Comparison of ENCODE assay signal across 20 mouse cellular contexts in the genomic region with DNA sequence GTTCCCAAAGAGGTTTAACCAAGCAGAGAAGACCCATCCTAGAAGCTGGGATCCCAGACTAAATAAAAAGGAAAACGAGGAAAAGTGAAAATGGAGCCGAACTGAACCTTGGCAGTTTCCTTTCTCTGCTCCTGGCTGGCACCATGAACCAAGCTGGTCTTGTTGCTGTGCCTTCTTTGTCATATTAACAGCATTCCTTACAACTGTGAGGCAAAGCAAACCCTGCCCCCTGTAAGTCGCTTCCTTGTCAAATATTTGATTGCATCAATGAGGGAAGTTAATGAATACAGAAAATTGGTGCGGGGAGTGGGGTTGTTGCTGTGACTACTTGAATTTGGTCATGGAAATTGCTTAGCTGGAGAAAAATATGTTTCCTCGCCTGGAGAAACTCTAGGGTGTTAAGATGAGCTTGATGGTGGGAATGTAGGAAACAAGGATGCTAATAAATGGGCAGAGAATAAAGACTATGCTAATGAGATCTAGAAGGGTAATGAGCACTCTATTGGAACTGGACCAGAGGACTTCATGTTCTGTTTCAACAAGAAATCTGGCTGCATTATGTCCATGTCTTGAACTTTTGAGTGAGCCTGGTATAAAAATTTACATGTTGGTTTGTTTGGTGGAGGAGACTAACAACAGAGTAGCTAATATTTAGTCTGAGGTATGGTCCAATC. TPM values are rescaled to one million over a fixed set of nuclear protein-coding genes. Genes with fewer than 3 reads are reported as not detected.
DNase-seq lines count a peak whose midpoint lies in the region; ATAC-seq and TF ChIP-seq lines count a peak whose summit lies in the region.
"Had no signal": no experiment of that assay in that cellular context is flagged by ENCODE, and none has a peak within 500 bp of the region (broad histone marks: within the 10 kb centered on the region; RNA-seq: fewer than 3 reads in every experiment).

No protein-coding gene starts in this region.

- TF ChIP-seq POLR2A in brain, embryonic 14.5 days (IDR thresholded peaks at IDR 0.05; ENCODE audit: borderline replicate concordance, extremely low read depth, insufficient read depth, insufficient read length, poor library complexity, severe bottlenecking), result no peak

- no peak overlapping the region for H3K4me2 ChIP-seq in forebrain, embryonic 13.5 days
- H3K4me2 ChIP-seq in forebrain, embryonic 11.5 days (ENCODE audit: low read depth, low read length, severe bottlenecking), result no peak overlapping the region
- no peak overlapping the region for H3K4me2 ChIP-seq in forebrain, embryonic 15.5 days (replicated peaks)
- H3K4me2 ChIP-seq: embryonic facial prominence, embryonic 12.5 days had no signal

- intact Hi-C loops in left cerebral cortex, postnatal 14 days (cut with DNase I), result no loop called here

- no peaks in the 10 kb centered on the region for H3K4me1 ChIP-seq in forebrain, embryonic 13.5 days
- H3K4me1 ChIP-seq in forebrain, embryonic 11.5 days (replicated peaks; ENCODE audit: control insufficient read depth, insufficient read depth, low read length), result no peaks in the 10 kb centered on the region
- no peaks in the 10 kb centered on the region for H3K4me1 ChIP-seq in forebrain, embryonic 15.5 days
- H3K4me1 ChIP-seq: embryonic facial prominence, embryonic 10.5 days; embryonic facial prominence, embryonic 12.5 days had no signal

- H3K9ac ChIP-seq in forebrain, embryonic 13.5 days, result no peak overlapping the region
- H3K9ac ChIP-seq in forebrain, embryonic 11.5 days (ENCODE audit: low read length), result no peak overlapping the region
- no peak overlapping the region for H3K9ac ChIP-seq in forebrain, embryonic 15.5 days (replicated peaks)
- H3K9ac ChIP-seq: embryonic facial prominence, embryonic 12.5 days had no signal

- no peak overlapping the region for H3K27ac ChIP-seq in forebrain, embryonic 13.5 days
- H3K27ac ChIP-seq in forebrain, embryonic 11.5 days (ENCODE audit: low read depth, low read length), result no peak overlapping the region
- H3K27ac ChIP-seq in forebrain, embryonic 15.5 days (replicated peaks), result peak overlapping the region; percentile 31; the same call in 1 of the 2 replicates
- H3K27ac ChIP-seq: embryonic facial prominence, embryonic 10.5 days; embryonic facial prominence, embryonic 12.5 days had no signal

- H3K36me3 ChIP-seq in forebrain, embryonic 13.5 days (ENCODE audit: poor library complexity, severe bottlenecking), result no peaks in the 10 kb centered on the region
- H3K36me3 ChIP-seq in forebrain, embryonic 11.5 days (ENCODE audit: control insufficient read depth, insufficient read depth, low read length), result no peaks in the 10 kb centered on the region
- H3K36me3 ChIP-seq in forebrain, embryonic 15.5 days, result no peaks in the 10 kb centered on the region
- H3K36me3 ChIP-seq: embryonic facial prominence, embryonic 10.5 days; embryonic facial prominence, embryonic 12.5 days had no signal

- DNase-seq in forebrain, embryonic 11.5 days (ENCODE audit: low spot score), result no peak
- DNase-seq in brain, embryonic 14.5 days (ENCODE audit: low read depth), result peak; percentile 73
- no peak for DNase-seq in left cerebral cortex, postnatal 14 days (ENCODE audit: low spot score in 2 of 2)
- DNase-seq in spleen, postnatal 10 days (ENCODE audit: low spot score in 2 of 2), result no peak
- DNase-seq: adrenal gland, adult 2 months; adrenal gland, postnatal 10 days; adrenal gland, postnatal 25 days; cerebellum, adult 11-12 months; cerebellum, adult 2 months; cerebellum, adult 9-10 months; cerebellum, postnatal 10 days; cerebellum, postnatal 25 days had no signal

- no peaks in the 10 kb centered on the region for H3K27me3 ChIP-seq in forebrain, embryonic 13.5 days
- no peaks in the 10 kb centered on the region for H3K27me3 ChIP-seq in forebrain, embryonic 11.5 days (ENCODE audit: control insufficient read depth, insufficient read depth, low read length)
- H3K27me3 ChIP-seq in forebrain, embryonic 15.5 days, result no peaks in the 10 kb centered on the region
- H3K27me3 ChIP-seq: embryonic facial prominence, embryonic 12.5 days had no signal

- H3K4me3 ChIP-seq in forebrain, embryonic 13.5 days, result no peak overlapping the region
- H3K4me3 ChIP-seq in forebrain, embryonic 11.5 days (ENCODE audit: low read depth, low read length), result no peak overlapping the region
- H3K4me3 ChIP-seq in forebrain, embryonic 15.5 days, result no peak overlapping the region
- H3K4me3 ChIP-seq: embryonic facial prominence, embryonic 10.5 days; embryonic facial prominence, embryonic 12.5 days had no signal

- H3K9me3 ChIP-seq in forebrain, embryonic 13.5 days (replicated peaks), result no peaks in the 10 kb centered on the region
- no peaks in the 10 kb centered on the region for H3K9me3 ChIP-seq in forebrain, embryonic 11.5 days (ENCODE audit: control insufficient read depth, low read length)
- H3K9me3 ChIP-seq in forebrain, embryonic 15.5 days, result no peaks in the 10 kb centered on the region
- H3K9me3 ChIP-seq: embryonic facial prominence, embryonic 10.5 days; embryonic facial prominence, embryonic 12.5 days had no signal

- ATAC-seq in forebrain, embryonic 13.5 days, result peak; percentile 84
- no peak for ATAC-seq in forebrain, embryonic 11.5 days (replicated peaks; ENCODE audit: low FRiP score)
- ATAC-seq in forebrain, embryonic 15.5 days (replicated peaks), result peak; percentile 80

- WGBS in forebrain, embryonic 13.5 days, result 57% methylated on average over 5 of the region's 5 CpGs
- WGBS in forebrain, embryonic 11.5 days, result 77% methylated on average over 5 of the region's 5 CpGs
- 32% methylated on average over 5 of the region's 5 CpGs for WGBS in forebrain, embryonic 15.5 days

- no peak for TF ChIP-seq CTCF in brain, embryonic 14.5 days (IDR thresholded peaks at IDR 0.05; ENCODE audit: borderline replicate concordance, extremely low read depth, insufficient read depth, insufficient read length)

RNA-seq across cellular contexts. Expression of gene Wdr20rt, which starts 43.1 kb away (rescaled TPM):
- polyA plus RNA-seq in forebrain, embryonic 13.5 days (2015; fragmentation: Nextera tagmentation; extraction: Ambion mirVana), result not detected in 2 replicates
- polyA plus RNA-seq in forebrain, embryonic 11.5 days (2014; fragmentation: Nextera tagmentation; extraction: Ambion mirVana), result not detected in 2 replicates
- not detected in 2 replicates for polyA plus RNA-seq in brain, embryonic 14.5 days (2012; rRNA removed)
- not detected in 2 replicates for polyA plus RNA-seq in forebrain, embryonic 15.5 days (2015; fragmentation: Nextera tagmentation; extraction: Ambion mirVana)
- total RNA-seq in left cerebral cortex, postnatal 14 days (2021), result not detected
- total RNA-seq: adrenal gland, adult 2 months; adrenal gland, postnatal 10 days; adrenal gland, postnatal 25 days; MEL had no signal
- polyA plus RNA-seq: adrenal gland, adult 2 months; C2C12; cerebellum, adult 2 months; cortical plate, adult 2 months; embryonic facial prominence, embryonic 10.5 days; embryonic facial prominence, embryonic 12.5 days; embryonic facial prominence, embryonic 14.5 days had no signal
